Mouse (Mus musculus) stomach, embryonic 14.5 days (tissue): Measurements from ENCODE around the gene Sox5. TPM values are rescaled to one million over a fixed set of nuclear protein-coding genes. Genes with fewer than 3 reads are reported as not detected.

Source experiments
- ATAC-seq: fragments of 200-750 bp; cut with Nextera tagmentation; 2 replicates; pipeline ENCODE4 v1.8.0; 2017; ENCODE audit warnings: low read depth, moderate TSS enrichment; ENCODE audit not compliant: insufficient number of reproducible peaks, insufficient read depth, low FRiP score
- H3K27ac ChIP-seq: fragments of 300-500 bp; sonication (generic); 2 replicates; pipeline ENCODE4 v1.5.1; 2014; ENCODE audit warnings: mild to moderate bottlenecking, low read length, moderate library complexity, mixed read lengths
- H3K27me3 ChIP-seq: fragments of 300-500 bp; sonication (generic); 2 replicates; pipeline ENCODE4 v1.6.1; 2014; ENCODE audit warnings: low read length, control low read depth, mixed read lengths; ENCODE audit not compliant: control insufficient read depth, insufficient read depth
- H3K36me3 ChIP-seq: fragments of 300-500 bp; sonication (generic); 2 replicates; pipeline ENCODE4 v1.6.1; 2014; ENCODE audit warnings: mild to moderate bottlenecking, control low read depth, low read length, moderate library complexity, mixed read lengths; ENCODE audit not compliant: control insufficient read depth, insufficient read depth
- H3K4me1 ChIP-seq: fragments of 300-500 bp; sonication (generic); 2 replicates; pipeline ENCODE4 v1.6.1; 2014; ENCODE audit warnings: low read length, control low read depth, mixed read lengths; ENCODE audit not compliant: control insufficient read depth, insufficient read depth
- H3K4me2 ChIP-seq: fragments of 300-500 bp; sonication (generic); replicated peaks from 2 replicates; pipeline ENCODE4 v1.6.1; 2014; ENCODE audit warnings: low read depth, low read length, control low read depth
- H3K4me3 ChIP-seq: fragments of 300-500 bp; sonication (generic); 2 replicates; pipeline ENCODE4 v1.5.1; 2014; ENCODE audit warnings: low read depth, low read length, control low read depth
- H3K9ac ChIP-seq: fragments of 300-500 bp; sonication (generic); replicated peaks from 2 replicates; pipeline ENCODE4 v1.6.1; 2014; ENCODE audit warnings: low read depth, mild to moderate bottlenecking, control low read depth, low read length, moderate library complexity, mixed read lengths
- H3K9me3 ChIP-seq: fragments of 300-500 bp; sonication (generic); 2 replicates; pipeline ENCODE4 v1.6.1; 2016; ENCODE audit warnings: low read depth, low read length, control low read depth; ENCODE audit not compliant: control insufficient read depth
- WGBS: fragments of 180-500 bp; shearing (Covaris S2); extraction: QIAGEN DNeasy Blood & Tissue Kit; methylation state at CpG from one replicate; pipeline ENCODE4 v1.1.7; 2014; 5-methylcytosine and 5-hydroxymethylcytosine counted together
- polyA plus RNA-seq: library from polyadenylated mRNA; unstranded; fragments of >200 nt; fragmentation: Nextera tagmentation; extraction: Ambion mirVana; gene quantifications from 2 replicates; pipeline ENCODE4 v1.2.1, GENCODE M21; 2014

Gene Sox5
- polyA plus RNA-seq, 1 experiment from 2014 or later, result 30.3 TPM

GRCm38 (mm10) chr6:144547141-144547540 is 234.6 kb downstream of the Sox5 start:
- H3K9me3 ChIP-seq, result no peaks in the 10 kb centered on the region
- H3K4me2 ChIP-seq, result no peak overlapping the region
- H3K27me3 ChIP-seq, result no peaks in the 10 kb centered on the region
- no peak overlapping the region for H3K9ac ChIP-seq
- no peak overlapping the region for H3K4me3 ChIP-seq
- H3K36me3 ChIP-seq, result no peaks in the 10 kb centered on the region
- no peaks in the 10 kb centered on the region for H3K4me1 ChIP-seq
- H3K27ac ChIP-seq, result no peak overlapping the region
- ATAC-seq, result no peak

DNA sequence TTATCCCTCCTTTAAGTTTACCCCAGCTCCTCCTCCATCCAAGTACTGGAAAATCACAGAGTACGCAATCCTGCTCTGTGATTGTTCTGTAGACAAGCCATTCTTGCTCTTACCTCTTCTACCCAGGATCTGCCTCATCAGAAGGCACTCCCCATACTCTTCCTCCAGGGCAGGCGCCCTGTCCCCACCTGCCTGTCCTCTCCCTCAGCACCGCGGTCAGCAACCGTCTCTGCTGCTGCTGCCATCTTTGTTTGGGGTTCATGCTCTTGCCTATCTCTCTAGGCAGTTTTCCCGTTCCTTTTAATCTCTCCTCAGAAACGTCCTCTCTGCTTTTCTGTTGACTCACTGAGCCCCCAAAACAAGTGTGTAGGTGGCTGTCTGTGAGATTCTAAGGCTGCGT is 236.2 kb downstream of the Sox5 start:
- ATAC-seq, result no peak
- Histone ChIP-seq H3K4me2 (no peak overlapping the region), H3K9me3 (no peaks in the 10 kb centered on the region), H3K4me1 (no peaks in the 10 kb centered on the region), H3K4me3 (no peak overlapping the region), H3K9ac (no peak overlapping the region), H3K27ac (no peak overlapping the region), H3K27me3 (no peaks in the 10 kb centered on the region), H3K36me3 (no peaks in the 10 kb centered on the region)
- 92% methylated on average over 8 of the region's 8 CpGs for WGBS

DNA sequence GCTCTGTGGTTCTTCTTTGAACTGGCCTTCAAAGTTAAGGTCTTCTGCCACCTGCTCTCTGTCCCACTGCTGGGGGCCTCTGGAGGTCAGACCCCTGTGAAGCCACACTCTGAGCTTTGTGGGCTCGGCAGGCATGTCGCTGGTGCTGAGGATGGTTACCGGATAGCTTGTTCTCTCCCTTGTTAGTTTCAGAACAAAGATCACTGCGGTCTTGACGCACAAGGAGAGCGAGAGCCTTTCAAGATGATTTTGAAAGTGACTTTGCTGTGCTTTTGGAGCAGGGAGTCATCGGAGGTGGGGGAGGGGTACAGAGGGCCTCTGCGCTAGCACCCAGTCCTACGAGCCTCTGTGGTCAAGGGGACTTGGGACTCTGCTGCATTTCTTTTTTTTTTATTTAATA is 240.5 kb downstream of the Sox5 start:
- no peaks in the 10 kb centered on the region for H3K9me3 ChIP-seq
- no peak for ATAC-seq
- no peak overlapping the region for H3K27ac ChIP-seq
- no peak overlapping the region for H3K9ac ChIP-seq
- no peak overlapping the region for H3K4me3 ChIP-seq
- no peaks in the 10 kb centered on the region for H3K27me3 ChIP-seq
- H3K4me1 ChIP-seq, result no peaks in the 10 kb centered on the region
- no peak overlapping the region for H3K4me2 ChIP-seq
- 89% methylated on average over 9 of the region's 9 CpGs for WGBS
- H3K36me3 ChIP-seq, result no peaks in the 10 kb centered on the region

DNA sequence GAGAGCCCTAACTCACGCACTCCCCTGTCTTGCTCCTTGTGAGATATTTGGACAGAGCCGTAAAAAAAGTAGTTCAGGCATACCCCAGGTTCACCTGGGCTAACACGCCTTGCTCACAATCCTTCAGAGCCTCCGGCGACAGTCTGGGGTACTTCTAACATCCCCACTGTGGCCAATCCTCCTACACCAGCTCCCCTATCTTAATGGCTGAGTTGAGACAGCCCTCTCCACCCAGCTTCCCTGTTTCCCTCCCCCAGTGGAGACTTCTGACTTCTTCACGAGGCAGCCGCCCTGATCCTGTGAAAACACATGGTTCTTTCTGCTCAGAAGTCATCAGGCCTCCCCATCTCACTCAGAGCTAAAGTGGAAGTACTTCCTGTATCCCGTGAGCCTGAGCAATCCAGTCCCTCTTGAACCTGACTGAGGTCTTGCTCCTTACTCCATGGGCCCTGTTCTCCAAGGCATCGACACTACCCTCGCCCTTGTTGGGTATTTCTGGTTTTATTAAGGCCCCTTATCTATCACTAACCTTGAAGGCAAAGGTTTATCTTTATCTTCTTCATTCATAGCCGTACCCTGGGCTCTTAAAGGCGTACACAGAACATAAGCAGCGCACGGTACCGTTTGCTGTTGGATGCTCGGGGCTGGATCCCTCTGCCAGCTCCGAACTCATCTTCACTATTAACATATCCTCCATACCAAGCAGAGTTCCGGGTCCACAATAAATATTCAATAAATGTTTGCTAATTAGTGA is 242.2 kb downstream of the Sox5 start:
- Histone ChIP-seq H3K4me1 (no peaks in the 10 kb centered on the region), H3K9me3 (no peaks in the 10 kb centered on the region), H3K36me3 (no peaks in the 10 kb centered on the region), H3K4me3 (no peak overlapping the region), H3K27me3 (no peaks in the 10 kb centered on the region), H3K9ac (no peak overlapping the region), H3K4me2 (no peak overlapping the region), H3K27ac (no peak overlapping the region)
- no peak for ATAC-seq
- WGBS, result 81% methylated on average over 18 of the region's 18 CpGs

GRCm38 (mm10) chr6:144523479-144523878 is 258.3 kb downstream of the Sox5 start:
- Histone ChIP-seq H3K4me3 (no peak overlapping the region), H3K4me1 (no peaks in the 10 kb centered on the region), H3K9ac (no peak overlapping the region), H3K4me2 (no peak overlapping the region), H3K9me3 (no peaks in the 10 kb centered on the region), H3K27ac (no peak overlapping the region), H3K36me3 (no peaks in the 10 kb centered on the region), H3K27me3 (no peaks in the 10 kb centered on the region)
- 40% methylated on average over 11 of the region's 11 CpGs for whole genome bisulfite sequencing
- no peak for ATAC-seq

GRCm38 (mm10) chr6:144518811-144519210 is 263.0 kb downstream of the Sox5 start:
- no peak overlapping the region for H3K4me2 ChIP-seq
- no peaks in the 10 kb centered on the region for H3K4me1 ChIP-seq
- ATAC-seq, result no peak
- H3K4me3 ChIP-seq, result no peak overlapping the region
- no peaks in the 10 kb centered on the region for H3K9me3 ChIP-seq
- H3K27me3 ChIP-seq, result no peaks in the 10 kb centered on the region
- H3K9ac ChIP-seq, result no peak overlapping the region
- no peak overlapping the region for H3K27ac ChIP-seq
- no peaks in the 10 kb centered on the region for H3K36me3 ChIP-seq
- WGBS, result 88% methylated on average over 2 of the region's 2 CpGs

GRCm38 (mm10) chr6:144515905-144516304 is 265.9 kb downstream of the Sox5 start:
- no peak overlapping the region for H3K4me3 ChIP-seq
- no peak overlapping the region for H3K27ac ChIP-seq
- WGBS, result 72% methylated on average over 8 of the region's 8 CpGs

GRCm38 (mm10) chr6:144513761-144514160 is 268.0 kb downstream of the Sox5 start:
- H3K27me3 ChIP-seq, result no peaks in the 10 kb centered on the region
- WGBS, result 52% methylated on average over 8 of the region's 8 CpGs
- H3K4me2 ChIP-seq, result no peak overlapping the region
- H3K4me3 ChIP-seq, result no peak overlapping the region
- H3K9ac ChIP-seq, result no peak overlapping the region
- no peak overlapping the region for H3K27ac ChIP-seq
- H3K9me3 ChIP-seq, result no peaks in the 10 kb centered on the region
- H3K4me1 ChIP-seq, result no peaks in the 10 kb centered on the region
- ATAC-seq, result no peak
- H3K36me3 ChIP-seq, result no peaks in the 10 kb centered on the region

More at GRCm38 (mm10) chr6:144515905-144516304, 265.9 kb downstream of the Sox5 start:
- H3K9ac ChIP-seq, result no peak overlapping the region
- H3K36me3 ChIP-seq, result no peaks in the 10 kb centered on the region
- no peak overlapping the region for H3K4me2 ChIP-seq
- no peak for ATAC-seq
- no peaks in the 10 kb centered on the region for H3K4me1 ChIP-seq
- H3K9me3 ChIP-seq, result no peaks in the 10 kb centered on the region
- H3K27me3 ChIP-seq, result no peaks in the 10 kb centered on the region

GRCm38 (mm10) chr6:144511925-144512324 is 269.9 kb downstream of the Sox5 start:
- H3K4me3 ChIP-seq, result no peak overlapping the region
- H3K27ac ChIP-seq, result no peak overlapping the region
- no peaks in the 10 kb centered on the region for H3K36me3 ChIP-seq
- 75% methylated on average over 7 of the region's 7 CpGs for WGBS
- no peaks in the 10 kb centered on the region for H3K9me3 ChIP-seq
- no peak overlapping the region for H3K9ac ChIP-seq
- no peak for ATAC-seq
- H3K4me2 ChIP-seq, result no peak overlapping the region
- H3K27me3 ChIP-seq, result no peaks in the 10 kb centered on the region
- H3K4me1 ChIP-seq, result no peaks in the 10 kb centered on the region
